Mouse (Mus musculus): ENCODE data around the gene Glp1r.

Gene Glp1r

GRCm38 (mm10) chr17:30912536-30912935 lies 10.9 kb downstream of the Glp1r start:
- no peak for ATAC-seq (ENCODE audit: low TSS enrichment)

GRCm38 (mm10) chr17:30914264-30914663 lies 12.6 kb downstream of the Glp1r start:
- no peak for ATAC-seq (ENCODE audit: low TSS enrichment)

- ATAC-seq (ENCODE audit: low TSS enrichment): no peak
These were observed 21.9 kb downstream of the Glp1r start for GRCm38 (mm10) chr17:30923566-30923965.

- no peak for ATAC-seq (ENCODE audit: low TSS enrichment)
These were observed 29.2 kb downstream of the Glp1r start for GRCm38 (mm10) chr17:30930827-30931226.

- ATAC-seq (ENCODE audit: low TSS enrichment): no peak
These were observed 31.2 kb downstream of the Glp1r start for GRCm38 (mm10) chr17:30932836-30933235.

- no peak for ATAC-seq (ENCODE audit: low TSS enrichment)
These were observed 33.7 kb downstream of the Glp1r start for GRCm38 (mm10) chr17:30935301-30935700.

- no peak for ATAC-seq (ENCODE audit: low TSS enrichment)
These were observed 36.9 kb downstream of the Glp1r start for GRCm38 (mm10) chr17:30938554-30938953.

GRCm38 (mm10) chr17:30948382-30948781 lies 46.8 kb downstream of the Glp1r start:
- ATAC-seq (ENCODE audit: low TSS enrichment): no peak

GRCm38 (mm10) chr17:30950780-30951179 lies 49.2 kb downstream of the Glp1r start:
- no peak for ATAC-seq (ENCODE audit: low TSS enrichment)

GRCm38 (mm10) chr17:30951600-30951999 lies 50.0 kb downstream of the Glp1r start:
- ATAC-seq (ENCODE audit: low TSS enrichment): no peak

- no peak for ATAC-seq (ENCODE audit: low TSS enrichment)
These were observed 52.7 kb downstream of the Glp1r start, which contains the start of gene Umodl1 for GRCm38 (mm10) chr17:30954340-30954739. Umodl1 (plus strand) TSS chr17:30954640.

- ATAC-seq (ENCODE audit: low TSS enrichment): no peak
These were observed 60.4 kb downstream of the Glp1r start for GRCm38 (mm10) chr17:30961936-30962592.

GRCm38 (mm10) chr17:30962880-30963279 lies 61.3 kb downstream of the Glp1r start:
- no peak for ATAC-seq (ENCODE audit: low TSS enrichment)

- no peak for ATAC-seq (ENCODE audit: low TSS enrichment)
These were observed 68.4 kb downstream of the Glp1r start for GRCm38 (mm10) chr17:30969983-30970382.

- ATAC-seq (ENCODE audit: low TSS enrichment): peak; percentile 85
These were observed 70.3 kb downstream of the Glp1r start for GRCm38 (mm10) chr17:30971877-30972276.

GRCm38 (mm10) chr17:30973332-30973731 lies 71.7 kb downstream of the Glp1r start:
- ATAC-seq (ENCODE audit: low TSS enrichment): no peak

GRCm38 (mm10) chr17:30977290-30977689 lies 75.7 kb downstream of the Glp1r start:
- ATAC-seq (ENCODE audit: low TSS enrichment): peak; percentile 74

GRCm38 (mm10) chr17:30978556-30978955 lies 76.9 kb downstream of the Glp1r start:
- no peak for ATAC-seq (ENCODE audit: low TSS enrichment)

GRCm38 (mm10) chr17:30983521-30983920 lies 81.9 kb downstream of the Glp1r start:
- no peak for ATAC-seq (ENCODE audit: low TSS enrichment)

- peak; percentile 59; the same call in 1 of the 2 replicates for ATAC-seq (ENCODE audit: low TSS enrichment)
These were observed 88.6 kb downstream of the Glp1r start for GRCm38 (mm10) chr17:30990254-30990653.

All from frontal cortex, adult (tissue).